Mouse (Mus musculus) sigmoid colon, adult 10 weeks (tissue): ENCODE results near the gene Olr1. TPM values are rescaled to one million over a fixed set of nuclear protein-coding genes. Genes with fewer than 3 reads are reported as not detected.

ENCODE experiments used
- polyA plus RNA-seq: library from polyadenylated mRNA; stranded (reverse); fragments of 350-450 nt; fragmentation: Illumina TruSeq; extraction: RNeasy Lipid Tissue Mini Kit (QIAGEN cat#74804); gene quantifications from one replicate; pipeline ENCODE4 v1.2.3, GENCODE M21; 2014; ENCODE audit warnings: low read depth, low replicate concordance

The Olr1 gene
- polyA plus RNA-seq, result 0.22 TPM

DNA sequence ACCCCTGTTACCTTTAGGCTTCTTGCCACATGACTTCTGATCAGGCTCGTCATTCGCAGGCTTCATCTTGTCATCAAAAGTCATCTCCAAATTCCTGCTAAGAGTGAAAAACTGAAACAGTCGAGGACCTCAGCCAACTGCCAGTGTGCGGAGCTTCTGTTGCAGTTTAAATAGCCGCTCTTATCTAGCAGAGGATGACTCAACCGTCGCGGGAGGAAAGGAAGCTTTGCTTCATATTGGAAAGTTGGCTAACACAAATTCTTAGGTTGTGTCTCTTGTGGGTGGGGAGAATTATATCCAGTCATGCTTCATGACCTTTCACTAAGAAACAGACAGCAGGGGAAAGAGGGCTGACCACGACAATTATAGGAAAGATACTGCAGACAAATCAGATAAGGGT, at the start of gene Olr1:
TSS of gene Olr1 (minus strand) at position 142 of the 400 bp plus-strand sequence.

DNA sequence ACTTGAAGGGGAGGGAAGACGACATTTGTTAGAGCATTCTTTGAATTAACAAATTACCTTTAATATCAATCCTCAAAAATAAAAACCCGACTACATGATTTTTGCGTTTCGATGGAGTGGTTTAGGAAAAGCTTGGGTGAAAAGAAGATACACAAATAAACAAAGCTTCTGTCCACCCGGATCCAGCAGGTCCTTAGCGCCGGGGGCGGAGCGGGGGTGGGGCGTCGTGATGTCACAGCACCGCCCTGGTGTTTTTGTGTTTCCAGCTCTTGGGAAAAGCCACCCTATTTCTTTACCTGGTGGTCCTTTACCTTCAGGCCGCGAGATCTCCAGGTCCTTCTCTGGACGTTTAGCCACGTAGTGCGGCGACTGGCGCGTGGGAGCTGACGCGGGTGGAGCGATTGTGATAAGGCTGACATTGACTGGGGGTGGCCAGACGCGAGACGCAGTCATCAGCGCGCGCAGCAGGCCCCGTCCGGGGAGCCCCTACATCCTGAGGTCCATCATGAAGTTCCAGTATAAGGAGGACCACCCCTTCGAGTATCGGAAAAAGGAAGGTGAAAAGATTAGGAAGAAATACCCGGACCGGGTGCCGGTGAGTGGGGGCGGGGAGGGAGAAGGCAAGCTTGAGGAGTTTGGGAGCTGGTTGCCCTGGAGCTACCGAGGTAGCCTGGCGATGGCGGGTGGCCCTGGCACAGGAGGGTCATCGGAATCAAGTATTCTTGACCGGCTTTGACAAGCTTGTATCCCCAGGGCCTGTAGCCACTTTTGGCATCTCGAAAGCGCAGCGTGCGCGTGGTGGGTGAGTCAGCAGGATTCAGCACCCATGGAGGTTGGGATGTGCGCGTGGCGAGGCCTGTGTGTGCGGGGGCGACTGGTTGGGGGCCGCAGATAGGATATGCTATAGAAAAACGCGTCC, 26.2 kb upstream of the Olr1 start, which contains the start of gene Gabarapl1:
TSS of gene Gabarapl1 (plus strand) at position 219 of the 919 bp plus-strand sequence.

GRCm38 (mm10) chr6:129512367-129512766, 5.4 kb upstream of the Olr1 start, which contains the start of gene Tmem52b:
Gene Tmem52b (plus strand): TSS chr6:129512555.

DNA sequence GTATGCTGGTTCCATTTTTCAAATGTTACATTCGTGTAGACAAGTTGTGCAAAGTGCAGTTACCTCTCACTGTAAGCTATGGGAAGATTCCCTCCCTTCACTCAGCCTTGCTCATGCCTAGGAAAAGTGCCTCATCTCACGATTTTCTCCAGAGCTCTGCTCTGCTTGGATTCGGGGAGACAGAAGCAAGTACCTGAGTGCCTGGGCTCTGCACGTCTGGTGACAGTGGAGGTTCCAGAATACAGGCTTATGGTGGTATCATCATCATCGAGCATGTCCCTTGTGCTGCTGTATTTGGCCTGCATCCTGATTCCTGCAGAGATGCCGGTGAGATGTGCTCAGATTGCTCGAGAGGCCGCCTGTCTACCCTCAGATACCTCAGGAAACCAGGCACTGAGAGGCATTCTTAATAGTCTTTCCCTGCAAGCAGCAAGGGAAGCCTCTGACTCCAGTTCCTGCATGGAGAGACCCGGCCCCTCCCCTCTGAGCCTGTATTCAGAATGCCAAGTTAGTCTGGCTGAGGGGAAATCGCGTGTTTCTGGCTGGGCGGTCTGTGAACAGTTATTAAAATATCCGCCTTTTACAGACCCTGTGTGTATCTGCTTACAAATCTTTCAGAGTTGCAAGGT, 55.4 kb downstream of the Olr1 start, which contains the start of gene Clec1a:
TSS of gene Clec1a (minus strand) at position 590 of the 629 bp plus-strand sequence.

Other genes starting within 250 kb of the Olr1 start
- 8.1 TPM for gene Cd69, start 231.7 kb downstream of the Olr1 start, polyA plus RNA-seq
- gene 4922502D21Rik, start 175.4 kb downstream of the Olr1 start, polyA plus RNA-seq, result not detected
- gene Clec12a, start 164.5 kb downstream of the Olr1 start, polyA plus RNA-seq, result 5.8 TPM
- 0.57 TPM for gene Clec12b, start 121.3 kb downstream of the Olr1 start, polyA plus RNA-seq
- gene Clec1b, start 109.9 kb downstream of the Olr1 start, polyA plus RNA-seq, result 3.5 TPM
- gene Clec9a, start 98.3 kb downstream of the Olr1 start, polyA plus RNA-seq, result 5.8 TPM
- gene Clec1a, start 55.2 kb downstream of the Olr1 start, polyA plus RNA-seq, result 3.8 TPM
- gene Tmem52b, start 5.4 kb upstream of the Olr1 start, polyA plus RNA-seq, result not detected
- 15.6 TPM for gene Gabarapl1, start 26.0 kb upstream of the Olr1 start, polyA plus RNA-seq
- gene Klre1, start 70.7 kb upstream of the Olr1 start, polyA plus RNA-seq, result 1.7 TPM
- gene Klrd1, start 84.6 kb upstream of the Olr1 start, polyA plus RNA-seq, result 14.2 TPM
- 4.1 TPM for gene Klrk1, start 116.7 kb upstream of the Olr1 start, polyA plus RNA-seq
- gene Klrc3, start 136.2 kb upstream of the Olr1 start, polyA plus RNA-seq, result not detected
- 1.3 TPM for gene Klrc2, start 153.5 kb upstream of the Olr1 start, polyA plus RNA-seq
- gene Klrc1, start 171.8 kb upstream of the Olr1 start, polyA plus RNA-seq, result 1.9 TPM
- 2.4 TPM for gene Klri1, start 210.0 kb upstream of the Olr1 start, polyA plus RNA-seq
- gene Klri2, start 233.3 kb upstream of the Olr1 start, polyA plus RNA-seq, result 0.85 TPM